In genomic region chr2:30342544-30342943, GRCm38 (mm10) we compare ENCODE assay signal across 10 mouse cellular contexts.
"Had no signal": no experiment of that assay in that cellular context is flagged by ENCODE, and none has a peak within 500 bp of the region (broad histone marks: within the 10 kb centered on the region; RNA-seq: fewer than 3 reads in every experiment).

No protein-coding gene starts in this region.

- H3K27ac ChIP-seq: limb, embryonic 10.5 days; liver, embryonic 15.5 days; neural tube, embryonic 15.5 days had no signal

- H3K4me3 ChIP-seq: limb, embryonic 10.5 days; liver, embryonic 15.5 days; midbrain, embryonic 13.5 days; neural tube, embryonic 15.5 days had no signal

- DNase-seq: kidney, postnatal 25 days; lung, adult 2 months; lung, postnatal 36 days; right cerebral cortex, adult 18-20 months; right cerebral cortex, postnatal 25 days; thymus, postnatal 25 days had no signal
